Mouse (Mus musculus) lung, postnatal 0 days (tissue): ENCODE results near the gene Llph. TPM values are rescaled to one million over a fixed set of nuclear protein-coding genes. Genes with fewer than 3 reads are reported as not detected.

Experiments
- ATAC-seq: fragments of 200-750 bp; cut with Nextera tagmentation; 2 replicates; pipeline ENCODE4 v1.8.0; 2017; ENCODE audit warnings: moderate library complexity
- DNase-seq: peaks from one replicate; pipeline ENCODE4 v3.0.0-alpha.2; 2016; ENCODE audit warnings: low spot score
- H3K27ac ChIP-seq: fragments of 300-500 bp; sonication (generic); 2 replicates; pipeline ENCODE4 v1.5.1; 2014; ENCODE audit warnings: antibody characterized with exemption, mild to moderate bottlenecking, low read length, mixed read lengths
- H3K27me3 ChIP-seq: fragments of 300-500 bp; sonication (generic); replicated peaks from 2 replicates; pipeline ENCODE4 v1.6.1; 2014; ENCODE audit warnings: low read length, mixed read lengths; ENCODE audit not compliant: insufficient read depth
- H3K36me3 ChIP-seq: fragments of 300-500 bp; sonication (generic); 2 replicates; pipeline ENCODE4 v1.6.1; 2014; ENCODE audit warnings: low read length, mixed read lengths; ENCODE audit not compliant: insufficient read depth
- H3K4me1 ChIP-seq: fragments of 300-500 bp; sonication (generic); 2 replicates; pipeline ENCODE4 v1.6.1; 2014; ENCODE audit warnings: antibody characterized with exemption, low read depth, low read length, mixed read lengths; ENCODE audit not compliant: insufficient read depth
- H3K4me2 ChIP-seq: fragments of 300-500 bp; sonication (generic); replicated peaks from 2 replicates; pipeline ENCODE4 v1.6.1; 2014; ENCODE audit warnings: low read depth, mild to moderate bottlenecking, low read length, moderate library complexity, mixed read lengths
- H3K4me3 ChIP-seq: fragments of 300-500 bp; sonication (generic); 2 replicates; pipeline ENCODE4 v1.5.1; 2014; ENCODE audit warnings: low read depth, low read length
- H3K9ac ChIP-seq: fragments of 300-500 bp; sonication (generic); replicated peaks from 2 replicates; pipeline ENCODE4 v1.6.1; 2014; ENCODE audit warnings: low read depth, mild to moderate bottlenecking
- H3K9me3 ChIP-seq: fragments of 300-500 bp; sonication (generic); 2 replicates; pipeline ENCODE4 v1.6.1; 2016; ENCODE audit warnings: low read length, mixed read lengths
- CTCF ChIP-seq: IDR thresholded peaks from 2 replicates; pipeline ENCODE4 v1.5.1; 2016; ENCODE audit warnings: antibody characterized with exemption, mild to moderate bottlenecking
- EP300 ChIP-seq: IDR thresholded peaks from 2 replicates; pipeline ENCODE4 v1.6.1; 2016; ENCODE audit warnings: antibody characterized with exemption, mild to moderate bottlenecking, control low read depth
- WGBS: fragments of 180-500 bp; shearing (Covaris S2); extraction: QIAGEN DNeasy Blood & Tissue Kit; methylation state at CpG from one replicate; pipeline ENCODE4 v1.1.7; 2014; 5-methylcytosine and 5-hydroxymethylcytosine counted together
- polyA plus RNA-seq: library from polyadenylated mRNA; unstranded; fragments of >200 nt; fragmentation: Nextera tagmentation; extraction: Ambion mirVana; gene quantifications from 2 replicates; pipeline ENCODE4 v1.2.1, GENCODE M21; 2015

The Llph gene
- polyA plus RNA-seq, 1 experiment from 2014 or later, result 33.4 TPM

DNA sequence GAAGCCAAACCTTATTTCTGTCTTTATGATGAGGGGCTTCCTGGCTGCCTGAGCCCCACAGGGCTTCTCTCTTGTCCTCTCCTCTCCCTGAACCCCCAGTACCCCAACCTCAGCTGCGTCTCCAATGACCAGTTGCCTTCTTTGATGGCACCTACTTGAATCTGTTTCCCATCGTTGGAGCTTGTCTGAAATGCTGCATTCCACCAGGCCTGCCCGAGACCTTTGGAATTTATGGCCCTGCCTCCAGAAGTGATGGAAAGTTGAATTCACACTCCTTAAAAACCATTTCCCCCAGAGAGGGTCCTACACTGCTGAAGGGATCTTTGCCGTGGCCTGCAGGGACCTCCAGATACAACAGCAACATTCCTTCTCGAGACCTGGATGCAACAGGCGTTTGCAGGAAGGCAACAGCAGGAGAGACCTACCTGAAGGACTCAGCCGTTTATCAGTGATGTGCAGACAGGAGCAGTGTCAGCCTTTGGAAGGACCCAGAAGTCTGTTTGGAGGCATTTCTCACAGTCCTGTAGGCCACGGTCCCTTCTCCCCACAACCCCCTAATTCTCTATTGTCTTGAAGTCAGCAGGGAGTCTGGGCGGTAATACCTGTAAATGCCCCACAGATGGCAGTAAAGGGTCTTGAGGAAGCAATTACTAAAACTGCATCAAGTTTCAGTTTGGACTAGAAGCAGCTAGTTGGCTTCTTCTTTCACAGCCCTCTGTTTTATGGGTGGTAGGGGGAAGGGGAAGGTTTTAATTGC lies 20.3 kb downstream of the Llph start:
- Histone ChIP-seq H3K4me1 (no peaks in the 10 kb centered on the region), H3K4me3 (no peak overlapping the region), H3K36me3 (no peaks in the 10 kb centered on the region), H3K9me3 (no peaks in the 10 kb centered on the region), H3K9ac (no peak overlapping the region), H3K27ac (no peak overlapping the region), H3K27me3 (no peaks in the 10 kb centered on the region), H3K4me2 (no peak overlapping the region)
- ATAC-seq (no peak), DNase-seq (peak; percentile 84)
- no peak for TF ChIP-seq EP300
- TF ChIP-seq CTCF, result peak; percentile 83
- WGBS, result 38% methylated on average over 9 of the region's 9 CpGs

DNA sequence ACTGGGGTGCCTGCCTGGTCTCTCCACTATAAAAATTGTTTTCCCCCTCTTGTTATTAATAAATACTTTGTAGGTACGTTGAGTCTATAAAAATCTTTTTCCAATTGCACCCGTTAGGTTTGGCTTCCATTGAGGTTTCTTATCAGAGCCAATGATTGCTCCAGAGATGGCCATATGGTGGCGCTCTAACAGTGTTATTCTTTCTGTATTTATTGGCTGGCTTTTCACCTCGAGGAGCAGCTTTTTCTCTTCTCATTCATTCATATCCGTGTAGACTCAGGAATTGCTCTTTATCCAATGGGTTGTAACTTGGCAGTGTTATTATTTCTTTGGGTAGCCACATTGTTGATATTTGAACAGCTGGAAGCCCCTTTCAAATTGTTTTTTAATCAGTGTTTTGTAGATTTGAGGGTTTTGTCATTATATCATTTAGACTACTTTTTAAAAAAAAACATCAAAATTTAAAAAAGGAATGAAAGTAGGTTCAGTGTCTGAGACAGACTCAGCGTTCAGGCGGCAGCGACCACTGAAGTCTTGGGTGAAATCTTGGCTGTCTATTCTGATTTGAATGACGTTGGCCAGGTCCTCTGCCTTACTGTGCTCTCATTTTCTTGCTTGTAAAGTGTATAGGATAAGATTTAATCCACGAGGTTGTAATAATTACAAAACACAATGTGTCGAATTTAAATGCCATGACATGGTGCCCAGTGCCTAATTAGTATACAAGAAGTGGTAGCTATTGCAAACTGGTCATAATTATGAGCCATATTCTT lies 24.2 kb downstream of the Llph start:
- TF ChIP-seq CTCF (peak; percentile 26; the same call in 1 of the 2 replicates), EP300 (no peak)
- Histone ChIP-seq H3K4me1 (no peaks in the 10 kb centered on the region), H3K9me3 (no peaks in the 10 kb centered on the region), H3K4me2 (no peak overlapping the region), H3K4me3 (no peak overlapping the region), H3K9ac (no peak overlapping the region), H3K27me3 (no peaks in the 10 kb centered on the region), H3K27ac (no peak overlapping the region), H3K36me3 (no peaks in the 10 kb centered on the region)
- 57% methylated on average over 11 of the region's 11 CpGs for WGBS
- ATAC-seq (no peak), DNase-seq (no peak)

DNA sequence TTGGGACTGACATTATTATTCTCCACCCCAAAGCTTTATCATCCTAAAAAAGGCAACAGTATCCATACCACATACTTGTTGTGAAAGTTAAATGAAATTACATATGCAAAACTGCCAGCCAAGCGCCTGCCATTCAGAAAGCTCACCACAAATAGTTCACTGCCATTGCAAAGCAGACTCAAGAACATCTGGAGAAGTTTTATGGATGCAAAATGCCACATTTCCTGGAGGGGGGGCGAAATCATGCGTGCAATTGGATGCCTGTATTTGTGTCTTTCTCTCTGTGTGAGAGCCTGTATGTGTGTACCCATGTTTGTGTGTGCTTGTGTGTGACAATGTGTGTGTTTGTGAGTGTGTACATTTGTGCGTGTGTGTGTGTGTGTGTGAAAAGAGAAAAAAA lies 24.9 kb downstream of the Llph start:
- TF ChIP-seq EP300, result no peak
- no peak for TF ChIP-seq CTCF

DNA sequence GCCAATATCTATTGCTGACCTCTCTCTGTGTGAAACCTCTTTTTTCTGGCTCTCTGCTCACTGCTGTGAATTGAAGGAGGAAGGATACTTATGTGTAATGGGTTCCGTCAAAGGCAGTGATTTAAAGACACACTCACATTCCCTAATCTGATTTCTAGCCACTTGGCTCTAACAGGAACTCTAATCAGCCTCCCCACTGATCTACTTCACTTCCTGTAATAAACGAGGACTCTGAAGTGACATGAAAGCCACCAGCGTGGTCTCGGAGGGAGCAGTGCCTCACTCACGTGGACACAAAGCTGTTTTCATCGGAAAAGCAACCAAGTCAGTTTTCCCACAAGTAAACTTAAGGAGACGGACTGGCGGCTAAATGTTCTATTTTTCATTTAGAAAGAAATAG lies 25.9 kb downstream of the Llph start:
- no peak for TF ChIP-seq CTCF
- no peak for TF ChIP-seq EP300
- Histone ChIP-seq H3K9ac (no peak overlapping the region), H3K9me3 (no peaks in the 10 kb centered on the region), H3K4me1 (no peaks in the 10 kb centered on the region), H3K4me3 (no peak overlapping the region), H3K27me3 (no peaks in the 10 kb centered on the region), H3K4me2 (no peak overlapping the region; the same call in 1 of the 2 replicates), H3K36me3 (no peaks in the 10 kb centered on the region), H3K27ac (no peak overlapping the region)
- ATAC-seq, result no peak
- DNase-seq, result no peak
- WGBS, result 14% methylated on average over 8 of the region's 8 CpGs

More for the DNA sequence above, 24.9 kb downstream of the Llph start:
- no peaks in the 10 kb centered on the region for H3K36me3 ChIP-seq
- DNase-seq, result no peak
- no peaks in the 10 kb centered on the region for H3K4me1 ChIP-seq
- H3K27ac ChIP-seq, result no peak overlapping the region
- no peaks in the 10 kb centered on the region for H3K9me3 ChIP-seq
- no peak for ATAC-seq
- 85% methylated on average over 4 of the region's 4 CpGs for WGBS
- H3K27me3 ChIP-seq, result no peaks in the 10 kb centered on the region
- no peak overlapping the region for H3K9ac ChIP-seq
- no peak overlapping the region for H3K4me3 ChIP-seq
- H3K4me2 ChIP-seq, result no peak overlapping the region

DNA sequence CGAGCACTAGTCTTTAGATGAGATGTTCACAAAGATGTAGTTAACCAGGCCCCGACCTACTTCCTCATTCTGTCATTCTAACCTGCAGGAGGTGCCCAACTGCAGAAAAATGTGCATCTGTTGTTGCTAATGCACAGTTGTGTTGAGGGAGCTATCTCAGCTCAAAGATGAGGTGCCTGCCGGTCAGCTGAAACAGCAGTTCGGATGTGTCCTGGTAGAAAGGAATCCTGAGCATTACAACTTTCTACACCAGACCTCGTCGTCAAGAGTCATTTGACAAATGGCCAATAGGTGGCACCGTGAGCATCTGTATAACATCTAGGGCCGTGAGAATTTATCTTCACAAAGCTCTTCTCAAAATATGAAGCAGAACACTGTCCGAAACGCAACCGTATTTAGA lies 30.4 kb downstream of the Llph start:
- 16% methylated on average over 11 of the region's 11 CpGs for WGBS
- no peak overlapping the region for H3K9ac ChIP-seq
- no peak overlapping the region for H3K4me2 ChIP-seq
- H3K4me1 ChIP-seq, result no peaks in the 10 kb centered on the region
- no peak overlapping the region for H3K4me3 ChIP-seq
- DNase-seq (peak; percentile 76), ATAC-seq (no peak)
- H3K36me3 ChIP-seq, result no peaks in the 10 kb centered on the region
- no peak overlapping the region for H3K27ac ChIP-seq
- no peaks in the 10 kb centered on the region for H3K27me3 ChIP-seq
- no peaks in the 10 kb centered on the region for H3K9me3 ChIP-seq
- no peak for TF ChIP-seq EP300
- peak; percentile 75 for TF ChIP-seq CTCF

DNA sequence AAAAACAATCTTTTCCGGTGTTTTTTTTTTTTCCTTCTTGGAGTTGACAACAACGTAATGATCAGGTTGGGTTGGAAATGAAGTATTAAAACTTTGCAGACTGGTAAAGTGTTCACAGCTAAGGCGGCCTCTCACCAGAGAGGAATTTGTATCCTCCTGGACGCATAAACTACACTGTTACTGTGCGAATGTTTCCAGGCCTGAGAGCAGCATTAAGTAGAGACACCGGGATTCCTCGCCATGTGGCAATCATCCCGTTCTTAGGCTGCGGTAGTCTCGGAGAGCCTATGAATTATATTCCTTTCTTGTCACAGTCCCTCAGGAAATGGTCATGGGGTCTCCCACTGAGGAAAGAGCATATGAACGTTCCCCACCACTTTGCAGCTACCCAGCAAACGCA lies 40.9 kb downstream of the Llph start:
- Histone ChIP-seq H3K9ac (no peak overlapping the region), H3K27ac (no peak overlapping the region), H3K36me3 (no peaks in the 10 kb centered on the region; the same call in 1 of the 2 replicates), H3K4me1 (peaks cover 6% of the 10 kb centered on the region; the same call in 1 of the 2 replicates), H3K27me3 (no peaks in the 10 kb centered on the region; the same call in 1 of the 2 replicates), H3K4me3 (no peak overlapping the region), H3K4me2 (no peak overlapping the region), H3K9me3 (no peaks in the 10 kb centered on the region)
- no peak for DNase-seq
- no peak for ATAC-seq
- 69% methylated on average over 12 of the region's 12 CpGs for WGBS
- TF ChIP-seq CTCF (no peak), EP300 (no peak)
